Mouse (Mus musculus) left cerebral cortex, postnatal 36 days (tissue): ENCODE data around the gene Tcf20. TPM values are rescaled to one million over a fixed set of nuclear protein-coding genes. Genes with fewer than 3 reads are reported as not detected.
"Not testable (repeated sequence)": the region's sequence is repeated elsewhere in the genome, so short reads cannot be mapped to it uniquely, and the experiment has no call there.

Source experiments
- DNase-seq, 2 experiments: peaks; one replicate each; pipeline ENCODE4 v3.0.0; 2021 to 2022; ENCODE audit warnings: low spot score in 2 of 2, mixed read lengths in 1 of 2
- intact Hi-C: fragments of 180-260 bp; cut with DNase I; formaldehyde crosslinking; loops from one replicate; pipeline ENCODE4 v1.15.1; 2025
- total RNA-seq, 2 experiments: library from RNA; stranded (reverse); gene quantifications; 2 replicates each; pipeline ENCODE4 v1.2.3; 2021

Tcf20 gene
- total RNA-seq, 2 experiments from 2014 or later = 210 to 218 TPM

GRCm38 (mm10) chr15:82872037-82872436 is 115.6 kb downstream of the Tcf20 start:
- no peak for DNase-seq
- intact Hi-C loops = no loop called here

- DNase-seq, intact Hi-C loops: not testable (repeated sequence)
These were observed 121.4 kb downstream of the Tcf20 start for GRCm38 (mm10) chr15:82866286-82866685.

GRCm38 (mm10) chr15:82863674-82864073 is 124.0 kb downstream of the Tcf20 start:
- intact Hi-C loops = no loop called here
- DNase-seq = no peak

- intact Hi-C loops = no loop called here
- peak; percentile 21 to 32 for DNase-seq
These were observed 130.9 kb downstream of the Tcf20 start for GRCm38 (mm10) chr15:82856652-82857378.

GRCm38 (mm10) chr15:82856065-82856464 is 131.6 kb downstream of the Tcf20 start:
- intact Hi-C loops = no loop called here
- DNase-seq = no peak

- intact Hi-C loops = no loop called here
- no peak for DNase-seq
These were observed 148.5 kb downstream of the Tcf20 start for GRCm38 (mm10) chr15:82839146-82839545.

- intact Hi-C loops = no loop called here
- no peak for DNase-seq
These were observed 157.8 kb downstream of the Tcf20 start for GRCm38 (mm10) chr15:82829917-82830316.

- no peak for DNase-seq
- intact Hi-C loops = no loop called here
These were observed 161.8 kb downstream of the Tcf20 start for GRCm38 (mm10) chr15:82825866-82826265.

GRCm38 (mm10) chr15:82822347-82822746 is 165.3 kb downstream of the Tcf20 start:
- intact Hi-C loops = no loop called here
- no peak for DNase-seq

- intact Hi-C loops = no loop called here
- no peak for DNase-seq
These were observed 166.0 kb downstream of the Tcf20 start for GRCm38 (mm10) chr15:82821657-82822056.

GRCm38 (mm10) chr15:82815296-82815695 is 172.4 kb downstream of the Tcf20 start:
- intact Hi-C loops = no loop called here
- no peak for DNase-seq

- DNase-seq = peak in 1 of 2 experiments; percentile 50
- intact Hi-C loops = loop anchor here (1.0 to 5.0 kb wide), 2 partner anchors 222 to 297 kb away; no protein-coding TSS in a partner anchor
These were observed 172.9 kb downstream of the Tcf20 start for GRCm38 (mm10) chr15:82814806-82815205.

- DNase-seq = no peak
- intact Hi-C loops = loop anchor here (1.0 to 5.0 kb wide), 2 partner anchors 223 to 298 kb away; no protein-coding TSS in a partner anchor
These were observed 173.4 kb downstream of the Tcf20 start for GRCm38 (mm10) chr15:82814321-82814720.

GRCm38 (mm10) chr15:82810556-82810955 is 177.1 kb downstream of the Tcf20 start:
- intact Hi-C loops = loop anchor here (5.0 kb wide), 1 partner anchor 302 kb away; no protein-coding TSS in a partner anchor
- DNase-seq = no peak

GRCm38 (mm10) chr15:82809511-82809910 is 178.2 kb downstream of the Tcf20 start:
- intact Hi-C loops = loop anchor here (5.0 to 10.0 kb wide), 2 partner anchors 93 to 395 kb away; no protein-coding TSS in a partner anchor
- no peak for DNase-seq

GRCm38 (mm10) chr15:82806969-82807763 is 180.5 kb downstream of the Tcf20 start:
- DNase-seq = no peak
- intact Hi-C loops = loop anchor here (5.0 to 10.0 kb wide), 2 partner anchors 95 to 398 kb away; no protein-coding TSS in a partner anchor

GRCm38 (mm10) chr15:82804708-82805639 is 182.7 kb downstream of the Tcf20 start:
- intact Hi-C loops = loop anchor here (5.0 to 10.0 kb wide), 2 partner anchors 97 to 400 kb away; no protein-coding TSS in a partner anchor

GRCm38 (mm10) chr15:82795936-82796440 is 191.7 kb downstream of the Tcf20 start:
- intact Hi-C loops = no loop called here
- DNase-seq = no peak

More at GRCm38 (mm10) chr15:82804708-82805639, 182.7 kb downstream of the Tcf20 start:
- DNase-seq = peak; percentile 77 to 78

- intact Hi-C loops = no loop called here
- no peak for DNase-seq
These were observed 193.4 kb downstream of the Tcf20 start, which contains the start of gene Cyp2d26 for GRCm38 (mm10) chr15:82794277-82794676. Cyp2d26 (minus strand) TSS chr15:82794294.
